Mouse (Mus musculus) mesoderm, embryonic 11.5 days (tissue): ENCODE results near the gene Eml5.

ENCODE experiments used
- DNase-seq: peaks from one replicate; pipeline ENCODE4 v3.0.0-alpha.2; 2012; ENCODE audit warnings: low read depth, low spot score

Gene Eml5

GRCm38 (mm10) chr12:98833901-98834300, 67.4 kb downstream of the Eml5 start:
- DNase-seq, result no peak

GRCm38 (mm10) chr12:98832929-98833598, 68.2 kb downstream of the Eml5 start:
- no peak for DNase-seq

- DNase-seq, result no peak
Observed at GRCm38 (mm10) chr12:98831122-98831521, 70.2 kb downstream of the Eml5 start.

DNA sequence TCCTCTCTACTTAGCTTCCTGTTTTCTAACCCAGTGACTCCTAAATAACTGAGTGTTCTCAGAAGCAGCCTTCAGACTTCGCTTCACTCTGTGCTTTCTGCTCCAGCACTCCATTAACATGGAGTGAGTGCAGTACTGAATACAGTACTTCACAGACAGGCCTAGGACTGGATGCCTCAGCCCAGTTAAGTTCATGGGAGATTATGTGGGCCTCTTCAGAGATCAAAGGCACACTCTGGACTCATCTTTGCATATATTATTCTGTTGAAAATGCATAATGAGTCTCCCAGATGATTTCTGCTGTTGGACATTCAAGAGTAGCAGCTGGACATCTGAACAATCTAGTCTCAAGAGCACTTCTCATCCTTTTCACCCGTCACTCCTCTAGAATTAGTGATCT, 80.5 kb downstream of the Eml5 start:
- DNase-seq, result no peak

DNA sequence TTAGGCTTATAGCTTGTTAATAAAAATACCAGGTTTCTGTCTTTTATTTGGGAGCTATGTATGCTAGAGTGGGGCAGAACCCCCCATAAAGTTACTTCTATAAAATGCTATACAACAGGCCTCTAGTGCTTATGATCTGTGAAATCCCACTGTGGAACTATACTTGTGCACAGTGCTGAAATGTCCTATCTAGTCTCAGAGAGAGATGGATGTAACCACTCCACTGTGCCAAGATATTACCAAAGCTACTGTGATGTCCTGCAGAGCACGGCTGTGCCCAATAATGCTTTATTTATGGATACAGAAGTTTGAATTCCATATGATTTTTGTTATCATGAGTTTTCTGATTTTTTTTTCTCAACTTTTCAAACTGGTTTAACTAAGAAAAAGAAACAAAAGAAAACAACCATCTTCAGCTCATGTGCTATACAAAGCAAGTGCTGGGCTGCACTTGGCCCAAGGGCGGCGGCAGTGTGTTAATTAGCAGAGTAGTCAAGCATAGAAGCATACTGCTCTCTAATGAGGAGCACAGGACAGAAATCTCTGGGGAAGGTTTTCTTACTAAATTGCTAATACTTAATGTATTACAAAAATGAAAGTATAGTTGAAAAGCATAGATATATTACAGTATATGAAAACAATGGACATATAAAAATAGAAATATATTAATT, 97.1 kb downstream of the Eml5 start:
- DNase-seq, result no peak

GRCm38 (mm10) chr12:98802245-98802644, 99.0 kb downstream of the Eml5 start:
- no peak for DNase-seq

DNA sequence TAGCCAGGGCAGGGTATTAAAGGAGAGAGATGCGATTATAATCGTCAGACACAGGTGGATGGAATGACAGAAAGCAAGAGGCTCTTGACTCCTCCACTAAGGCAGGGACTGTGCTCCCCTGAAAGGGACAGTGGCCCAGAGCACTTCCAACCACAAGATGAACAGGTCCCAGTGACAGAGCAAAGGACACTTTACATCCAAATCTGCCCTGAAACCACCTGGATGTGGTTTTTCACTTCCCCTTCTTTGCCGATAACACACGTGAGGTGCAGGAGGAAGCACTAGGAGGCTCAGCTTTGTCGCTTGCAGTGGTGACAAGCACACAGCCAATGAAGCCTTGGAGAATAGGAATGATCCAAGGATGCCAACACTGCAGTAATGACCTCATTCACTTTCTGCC, 101.0 kb downstream of the Eml5 start:
- no peak for DNase-seq

GRCm38 (mm10) chr12:98795731-98796318, 105.5 kb downstream of the Eml5 start:
- no peak for DNase-seq

- DNase-seq, result no peak
Observed at GRCm38 (mm10) chr12:98784251-98784650, 117.0 kb downstream of the Eml5 start.

DNA sequence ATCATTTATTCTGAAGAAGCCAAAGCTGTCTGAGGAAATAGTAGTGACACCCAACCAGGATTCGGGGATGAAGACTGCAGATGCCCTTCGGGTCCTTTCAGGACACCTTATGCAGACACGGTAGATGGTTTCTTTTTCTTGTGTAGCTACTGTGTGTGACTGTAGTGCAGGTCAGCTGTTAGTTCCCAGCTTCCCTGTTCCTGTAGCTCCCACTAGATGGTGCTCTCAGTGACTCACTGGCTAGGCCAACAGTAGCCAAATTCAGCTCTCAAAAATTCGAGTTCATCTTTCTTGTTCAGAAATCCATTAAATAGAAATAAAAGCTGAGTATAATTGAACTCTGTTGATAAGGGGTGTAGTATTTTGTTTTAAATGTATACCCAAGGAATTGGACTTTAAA, 122.1 kb downstream of the Eml5 start:
- peak; percentile 11 for DNase-seq

- DNase-seq, result no peak
Observed at GRCm38 (mm10) chr12:98777509-98777908, 123.8 kb downstream of the Eml5 start.

DNA sequence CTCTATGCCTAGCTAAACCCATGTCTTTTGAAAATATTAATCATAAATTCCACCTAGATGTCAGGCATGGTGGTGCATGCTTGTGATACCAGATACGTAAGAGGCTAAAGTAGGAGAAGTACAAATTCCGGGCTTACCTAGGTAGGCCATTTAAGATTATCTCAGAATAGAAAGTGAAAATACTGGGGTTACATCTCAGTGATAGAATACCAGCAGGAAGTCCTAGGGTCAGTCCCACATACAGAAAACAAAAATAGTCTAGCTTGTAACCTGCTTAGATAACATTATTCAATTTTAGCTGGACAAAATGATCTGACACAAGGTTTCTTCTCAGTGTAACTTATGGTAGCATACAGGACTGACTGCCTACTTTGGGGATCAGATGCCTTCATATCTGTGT, 135.0 kb downstream of the Eml5 start:
- no peak for DNase-seq

DNA sequence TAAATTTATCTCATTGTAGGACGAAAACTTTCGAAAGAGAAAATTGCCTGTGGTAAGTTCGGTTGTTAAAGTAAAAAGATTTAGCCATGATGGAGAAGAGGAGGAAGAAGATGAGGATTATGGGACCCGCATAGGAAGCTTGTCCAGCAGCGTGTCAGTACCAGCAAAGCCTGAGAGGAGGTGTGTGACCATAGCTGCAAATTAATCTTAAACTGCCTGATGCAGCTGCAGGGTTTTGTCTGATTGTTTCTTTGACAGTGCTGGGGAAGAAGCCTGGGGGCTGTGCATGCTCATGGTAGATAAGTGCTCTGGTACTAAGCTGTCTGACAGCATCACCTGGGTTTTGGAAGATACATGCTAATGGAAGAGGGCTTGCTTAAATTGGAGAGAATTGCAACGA, 141.6 kb downstream of the Eml5 start:
- DNase-seq, result no peak

DNA sequence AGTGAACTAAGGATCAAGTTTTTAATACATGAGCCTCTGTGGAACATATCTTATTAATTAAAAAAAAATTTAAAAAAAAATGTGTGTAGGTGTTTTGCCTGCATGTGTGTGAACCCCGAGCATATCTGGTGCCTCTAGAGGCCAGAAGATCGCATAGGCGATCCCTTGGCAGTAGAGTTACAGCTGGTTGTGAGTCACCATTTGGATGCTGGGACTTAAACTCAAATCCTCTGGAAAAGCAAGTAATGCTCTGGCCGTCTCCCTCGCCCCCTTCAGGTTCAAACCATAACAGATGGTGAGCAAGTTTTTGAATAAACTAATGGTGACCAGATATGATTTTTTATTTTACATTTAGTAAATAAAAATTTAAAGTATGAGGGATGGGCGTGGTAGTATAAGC, 143.6 kb downstream of the Eml5 start:
- DNase-seq, result no peak

DNA sequence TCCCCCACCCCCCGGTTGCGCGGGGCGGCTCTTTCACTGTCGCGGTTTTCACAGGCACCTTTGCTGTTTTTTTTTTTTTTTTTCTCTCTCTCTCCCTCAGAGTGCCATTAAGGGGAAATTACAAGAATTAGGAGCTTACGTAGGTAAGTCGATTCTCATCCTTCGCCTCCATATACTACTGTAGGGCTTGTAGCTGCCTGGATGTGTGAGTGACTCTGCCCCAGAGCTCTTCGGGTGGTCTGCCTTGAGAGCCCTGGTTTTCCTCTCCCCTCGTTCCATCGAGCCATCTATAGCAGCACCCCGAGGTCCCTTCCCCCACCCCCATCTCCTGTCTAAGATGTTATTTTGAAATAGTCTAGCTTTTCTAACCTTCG, 153.9 kb downstream of the Eml5 start:
- peak; percentile 27 for DNase-seq

GRCm38 (mm10) chr12:98746746-98747379, 154.4 kb downstream of the Eml5 start, which contains the start of gene Zc3h14:
Gene Zc3h14 (plus strand): TSS chr12:98746964.
- DNase-seq, result peak; percentile 98

GRCm38 (mm10) chr12:98746131-98746530, 155.2 kb downstream of the Eml5 start:
- peak; percentile 31 for DNase-seq

DNA sequence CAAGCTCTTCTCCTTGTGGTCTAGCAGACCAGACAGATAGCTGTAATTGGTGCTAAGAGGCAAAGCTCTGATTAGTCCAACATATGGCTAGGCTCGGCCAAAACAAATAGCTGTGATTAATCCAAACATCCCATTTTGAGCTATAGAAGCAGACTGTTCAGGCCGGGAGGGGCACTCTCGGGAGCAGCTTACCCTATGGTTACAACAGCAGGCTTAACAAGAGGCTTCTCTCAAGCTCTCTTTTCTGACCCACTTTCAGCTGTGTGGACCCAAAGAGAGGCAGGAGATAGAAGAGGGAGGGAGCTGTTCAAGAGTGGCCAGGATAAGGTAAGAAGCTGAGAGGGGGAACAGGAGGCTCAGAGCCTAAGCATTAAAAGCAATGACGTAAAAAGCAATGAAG, 155.7 kb downstream of the Eml5 start:
- no peak for DNase-seq

DNA sequence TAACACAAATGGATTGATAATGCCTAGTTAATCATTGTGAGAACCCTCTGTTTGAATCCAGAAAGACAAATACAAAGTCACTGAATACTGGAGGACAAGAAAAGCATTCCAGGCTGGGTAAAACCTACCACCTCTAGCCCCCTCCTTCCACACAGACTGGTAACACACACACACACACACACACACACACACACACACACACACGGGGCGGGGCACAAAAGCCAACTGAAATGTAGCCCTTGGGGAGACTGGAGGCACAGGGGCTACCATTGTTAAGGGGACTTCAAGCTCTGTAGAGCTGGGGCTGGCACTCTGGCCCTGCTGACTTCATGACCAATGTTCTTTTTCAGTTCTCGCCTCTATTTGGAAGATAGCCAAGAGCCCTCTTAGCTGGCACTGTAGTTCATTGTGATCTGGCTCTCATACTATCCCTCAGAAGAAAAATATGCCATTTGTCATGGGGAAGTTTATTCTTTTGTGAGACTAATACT, 160.2 kb downstream of the Eml5 start:
- no peak for DNase-seq

- DNase-seq, result no peak
Observed at GRCm38 (mm10) chr12:98737801-98738350, 163.4 kb downstream of the Eml5 start.

- DNase-seq, result peak; percentile 61
Observed at GRCm38 (mm10) chr12:98736951-98737800, 164.1 kb downstream of the Eml5 start, which contains the start of gene Ptpn21. Gene Ptpn21 (minus strand): TSS chr12:98737405.
